Mouse (Mus musculus) ES-Bruce4 (cell line): Measurements from ENCODE around the gene Gpr179. TPM values are rescaled to one million over a fixed set of nuclear protein-coding genes. Genes with fewer than 3 reads are reported as not detected.

Experiments used
- H3K27ac ChIP-seq: 2 replicates; pipeline ENCODE4 v1.5.1; 2012; ENCODE audit warnings: low read length, inconsistent platforms; ENCODE audit not compliant: insufficient read depth
- H3K27me3 ChIP-seq: 2 replicates; pipeline ENCODE4 v1.6.1; 2012; ENCODE audit warnings: mild to moderate bottlenecking, low read length, inconsistent platforms; ENCODE audit not compliant: control insufficient read depth, poor library complexity, insufficient read depth, severe bottlenecking
- H3K36me3 ChIP-seq: 2 replicates; pipeline ENCODE4 v1.6.1; 2012; ENCODE audit warnings: inconsistent platforms, mild to moderate bottlenecking, low read length, moderate library complexity; ENCODE audit not compliant: control insufficient read depth, poor library complexity, insufficient read depth, severe bottlenecking
- H3K4me1 ChIP-seq: one replicate; pipeline ENCODE4 v1.8.1; 2011; ENCODE audit warnings: low read length; ENCODE audit not compliant: control insufficient read depth, insufficient read depth
- H3K4me3 ChIP-seq: 2 replicates; pipeline ENCODE4 v1.5.1; 2011; ENCODE audit warnings: low read depth, mild to moderate bottlenecking, low read length
- H3K9ac ChIP-seq: 2 replicates; pipeline ENCODE4 v1.6.1; 2012; ENCODE audit warnings: low read depth, mild to moderate bottlenecking, inconsistent platforms; ENCODE audit not compliant: poor library complexity, severe bottlenecking
- H3K9me3 ChIP-seq: replicated peaks from 2 replicates; pipeline ENCODE4 v1.6.1; 2012; ENCODE audit warnings: mild to moderate bottlenecking, low read length, inconsistent platforms; ENCODE audit not compliant: control insufficient read depth, poor library complexity, insufficient read depth, severe bottlenecking
- CTCF ChIP-seq: IDR thresholded peaks from one replicate; pipeline ENCODE4 v1.8.1; 2011; ENCODE audit warnings: low read depth, low read length
- EP300 ChIP-seq: IDR thresholded peaks from 2 replicates; pipeline ENCODE4 v1.6.1; 2011; ENCODE audit warnings: low read depth, low read length; ENCODE audit not compliant: insufficient read depth
- POLR2A ChIP-seq: IDR thresholded peaks from one replicate; pipeline ENCODE4 v1.8.1; 2011; ENCODE audit warnings: low read length; ENCODE audit not compliant: insufficient read depth
- polyA plus RNA-seq: library from polyadenylated mRNA; stranded (reverse); fragments of >200 nt; gene quantifications from 2 replicates; pipeline ENCODE4 v1.2.4, GENCODE M21; 2011; ENCODE audit warnings: low read depth; ENCODE audit not compliant: missing spikeins, insufficient read depth, insufficient read length

The Gpr179 gene
- polyA plus RNA-seq, 1 experiment = 0.24 TPM

DNA sequence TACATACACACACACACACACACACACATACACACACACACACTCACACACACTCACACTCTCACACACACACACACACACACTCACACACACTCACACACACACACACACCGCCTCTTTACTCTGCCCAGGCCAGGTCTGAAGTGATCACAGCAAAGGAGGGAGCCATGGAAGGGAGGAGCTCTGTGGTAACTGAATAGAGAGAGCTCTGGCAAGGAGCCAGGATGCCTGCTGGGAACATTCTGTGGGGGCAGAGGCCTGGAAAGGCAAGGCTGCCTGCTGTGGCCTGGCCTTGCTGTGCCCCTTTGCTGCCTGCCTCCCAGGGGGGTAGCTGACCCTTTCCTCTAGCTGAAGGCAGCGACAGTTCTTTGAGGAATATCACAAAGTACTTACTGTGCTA is 1.8 kb downstream of the Gpr179 start:
- Histone ChIP-seq H3K9ac (no peak overlapping the region), H3K9me3 (no peaks in the 10 kb centered on the region), H3K4me1 (no peaks in the 10 kb centered on the region), H3K4me3 (no peak overlapping the region), H3K27ac (no peak overlapping the region), H3K27me3 (no peaks in the 10 kb centered on the region), H3K36me3 (no peaks in the 10 kb centered on the region)
- TF ChIP-seq POLR2A (no peak), EP300 (no peak), CTCF (no peak)

DNA sequence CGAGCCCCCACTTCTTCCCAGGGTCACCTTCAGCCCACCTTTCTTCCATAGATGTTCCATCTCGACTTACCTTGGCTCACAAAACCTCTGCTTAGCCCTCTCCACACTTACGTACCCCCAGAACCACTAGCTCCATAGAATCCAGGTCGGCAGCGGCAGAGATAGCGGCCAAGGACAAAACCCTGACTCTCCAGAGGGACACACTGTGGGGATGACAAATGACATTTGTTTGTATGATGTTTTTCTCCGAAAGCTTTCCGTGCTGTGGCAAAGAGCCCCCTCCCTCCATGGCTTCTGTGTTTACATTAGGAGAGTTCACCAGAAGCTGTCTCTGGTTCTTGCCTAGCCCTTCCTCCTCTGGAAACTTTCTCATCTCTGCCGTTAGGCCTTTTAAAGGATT is 4.6 kb downstream of the Gpr179 start:
- no peak overlapping the region for H3K4me3 ChIP-seq
- TF ChIP-seq CTCF = no peak
- TF ChIP-seq EP300 = no peak
- no peak for TF ChIP-seq POLR2A
- no peaks in the 10 kb centered on the region for H3K4me1 ChIP-seq
- no peaks in the 10 kb centered on the region for H3K36me3 ChIP-seq
- no peak overlapping the region for H3K9ac ChIP-seq
- H3K27me3 ChIP-seq = no peaks in the 10 kb centered on the region
- H3K27ac ChIP-seq = no peak overlapping the region
- no peaks in the 10 kb centered on the region for H3K9me3 ChIP-seq

DNA sequence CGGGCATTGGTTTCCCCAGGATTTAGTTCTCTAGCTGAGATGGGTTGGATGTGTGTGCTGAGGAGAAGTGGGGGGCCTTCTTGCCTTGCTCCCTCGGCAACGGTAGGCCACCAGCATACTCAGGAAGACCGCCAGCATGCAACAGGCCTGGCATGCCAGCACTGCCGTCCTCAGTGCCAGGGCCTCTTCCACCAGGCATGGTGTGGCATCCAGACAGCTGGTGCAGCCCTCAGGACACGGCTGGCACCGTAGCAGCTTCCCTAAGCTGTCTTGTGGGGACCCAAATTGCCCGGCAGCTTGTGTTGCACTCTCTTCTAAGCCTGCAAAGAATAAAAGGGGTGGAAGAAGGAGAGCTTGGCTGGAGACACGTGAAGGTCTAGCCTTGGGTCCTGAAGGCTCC is 5.5 kb downstream of the Gpr179 start:
- no peak overlapping the region for H3K27ac ChIP-seq
- H3K9ac ChIP-seq = no peak overlapping the region
- no peaks in the 10 kb centered on the region for H3K9me3 ChIP-seq
- no peaks in the 10 kb centered on the region for H3K4me1 ChIP-seq
- H3K36me3 ChIP-seq = no peaks in the 10 kb centered on the region
- H3K27me3 ChIP-seq = no peaks in the 10 kb centered on the region
- no peak for TF ChIP-seq EP300
- TF ChIP-seq CTCF = no peak
- no peak for TF ChIP-seq POLR2A
- no peak overlapping the region for H3K4me3 ChIP-seq

DNA sequence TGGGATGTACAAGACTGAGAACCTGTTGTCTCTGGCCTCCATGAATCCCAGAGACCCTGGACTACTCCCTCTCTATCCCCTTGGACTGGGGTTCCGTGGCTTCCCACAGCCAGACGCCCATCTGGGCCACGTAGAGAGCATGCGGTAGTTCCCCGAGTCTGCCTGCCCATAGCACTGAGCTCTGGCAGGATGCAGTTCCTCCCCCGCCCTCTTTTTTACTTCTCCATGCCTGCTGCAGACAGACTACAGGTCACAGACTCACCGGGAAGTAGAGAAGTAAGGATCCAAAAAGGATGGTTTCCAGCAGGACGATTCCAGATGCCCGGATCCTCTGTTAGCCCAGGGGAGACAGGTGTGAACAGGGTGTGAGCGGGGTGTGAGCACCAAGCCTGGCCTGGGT is 6.4 kb downstream of the Gpr179 start:
- no peak for TF ChIP-seq POLR2A
- TF ChIP-seq EP300 = no peak
- no peak for TF ChIP-seq CTCF
- Histone ChIP-seq H3K4me3 (no peak overlapping the region), H3K4me1 (no peaks in the 10 kb centered on the region), H3K9ac (no peak overlapping the region), H3K27me3 (no peaks in the 10 kb centered on the region), H3K27ac (no peak overlapping the region), H3K36me3 (no peaks in the 10 kb centered on the region), H3K9me3 (no peaks in the 10 kb centered on the region)

DNA sequence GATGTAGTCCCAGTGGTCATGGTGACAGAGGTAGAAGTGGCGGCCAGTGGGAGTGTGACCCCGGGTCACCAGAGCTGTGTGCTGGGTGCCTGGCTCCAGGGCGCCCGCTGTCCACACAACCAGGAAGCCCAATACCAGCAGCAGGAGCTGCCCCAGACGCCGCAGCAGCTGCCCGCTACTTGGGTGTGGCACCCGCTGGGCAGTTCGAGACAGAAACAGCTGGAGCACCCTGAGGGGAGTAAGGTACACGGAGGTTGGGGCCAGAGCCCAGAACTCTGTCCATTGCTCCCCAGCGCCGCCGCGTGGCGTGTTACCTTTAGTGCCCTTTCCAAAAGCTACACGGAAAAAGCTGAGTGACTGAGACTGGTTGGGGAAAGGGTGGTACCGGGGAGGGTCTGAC is 8.3 kb downstream of the Gpr179 start:
- no peaks in the 10 kb centered on the region for H3K9me3 ChIP-seq
- no peaks in the 10 kb centered on the region for H3K36me3 ChIP-seq
- peak overlapping the region; percentile 5; the same call in 1 of the 2 replicates for H3K4me3 ChIP-seq
- no peaks in the 10 kb centered on the region for H3K27me3 ChIP-seq
- H3K9ac ChIP-seq = peak overlapping the region; percentile 2; the same call in 1 of the 2 replicates
- no peaks in the 10 kb centered on the region for H3K4me1 ChIP-seq
- TF ChIP-seq CTCF (peak; percentile 66), POLR2A (no peak), EP300 (no peak)
- no peak overlapping the region for H3K27ac ChIP-seq

DNA sequence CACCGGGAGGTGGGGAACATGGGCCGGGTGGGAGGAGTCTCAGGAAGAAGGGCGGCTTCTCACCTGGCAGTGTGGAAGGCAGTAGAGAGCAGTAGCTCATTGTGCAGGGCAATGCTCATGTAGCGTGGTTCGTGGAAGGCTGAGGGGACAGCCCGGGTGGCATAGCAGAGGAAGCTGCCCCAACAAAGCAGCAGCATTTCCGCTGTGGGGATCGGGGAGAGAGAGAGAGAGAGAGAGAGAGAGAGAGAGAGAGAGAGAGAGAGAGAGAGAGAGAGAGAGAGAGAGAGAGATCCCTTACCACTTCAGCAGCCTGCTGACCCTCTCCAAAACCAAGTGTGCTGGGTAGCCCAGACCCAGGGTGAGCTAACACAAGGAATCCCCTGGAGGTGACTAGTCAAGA is 8.7 kb downstream of the Gpr179 start:
- H3K4me3 ChIP-seq = peak overlapping the region; percentile 3; the same call in 1 of the 2 replicates
- H3K27me3 ChIP-seq = no peaks in the 10 kb centered on the region
- TF ChIP-seq CTCF (no peak), POLR2A (no peak), EP300 (no peak)
- no peaks in the 10 kb centered on the region for H3K4me1 ChIP-seq
- H3K9me3 ChIP-seq = no peaks in the 10 kb centered on the region
- H3K9ac ChIP-seq = peak overlapping the region; percentile 2; the same call in 1 of the 2 replicates
- no peak overlapping the region for H3K27ac ChIP-seq
- no peaks in the 10 kb centered on the region for H3K36me3 ChIP-seq
